Mouse (Mus musculus): Measurements from ENCODE around the gene Oard1. TPM values are rescaled to one million over a fixed set of nuclear protein-coding genes. Genes with fewer than 3 reads are reported as not detected.

The Oard1 gene
- polyA plus RNA-seq, 1 experiment from 2014 or later = 70.6 TPM

GRCm38 (mm10) chr17:48404706-48405105 lies 5.1 kb upstream of the Oard1 start:
- Histone ChIP-seq H3K4me3 (ENCODE audit: low read length) (no peak overlapping the region), H3K36me3 (ENCODE audit: control insufficient read depth, insufficient read depth, low read length) (no peaks in the 10 kb centered on the region; the same call in 1 of the 2 replicates), H3K4me1 (ENCODE audit: control insufficient read depth, insufficient read depth, low read length) (peaks cover 15% of the 10 kb centered on the region), H3K27me3 (replicated peaks; ENCODE audit: control insufficient read depth, insufficient read depth, low read length) (no peaks in the 10 kb centered on the region), H3K9me3 (ENCODE audit: control insufficient read depth, low read length) (no peaks in the 10 kb centered on the region), H3K27ac (ENCODE audit: low read length) (no peak overlapping the region), H3K4me2 (ENCODE audit: low read depth, low read length) (no peak overlapping the region), H3K9ac (ENCODE audit: low read depth, low read length) (no peak overlapping the region)
- WGBS = 81% methylated on average over 1 of the region's 1 CpGs
- no peak for ATAC-seq

GRCm38 (mm10) chr17:48407154-48407553 lies 2.7 kb upstream of the Oard1 start:
- no peak overlapping the region for H3K4me2 ChIP-seq (ENCODE audit: low read depth, low read length)
- ATAC-seq = no peak
- no peaks in the 10 kb centered on the region for H3K27me3 ChIP-seq (replicated peaks; ENCODE audit: control insufficient read depth, insufficient read depth, low read length)
- peaks cover 17% of the 10 kb centered on the region for H3K4me1 ChIP-seq (ENCODE audit: control insufficient read depth, insufficient read depth, low read length)
- no peaks in the 10 kb centered on the region for H3K9me3 ChIP-seq (ENCODE audit: control insufficient read depth, low read length)
- no peak overlapping the region for H3K9ac ChIP-seq (ENCODE audit: low read depth, low read length)
- no peaks in the 10 kb centered on the region for H3K36me3 ChIP-seq (ENCODE audit: control insufficient read depth, insufficient read depth, low read length)
- 74% methylated on average over 4 of the region's 4 CpGs for WGBS
- H3K27ac ChIP-seq (ENCODE audit: low read length) = no peak overlapping the region
- H3K4me3 ChIP-seq (ENCODE audit: low read length) = no peak overlapping the region

GRCm38 (mm10) chr17:48407910-48408525 lies 1.8 kb upstream of the Oard1 start:
- Histone ChIP-seq H3K9me3 (ENCODE audit: control insufficient read depth, low read length) (no peaks in the 10 kb centered on the region), H3K27ac (ENCODE audit: low read length) (peak overlapping the region; percentile 100), H3K4me2 (ENCODE audit: low read depth, low read length) (peak overlapping the region; percentile 71), H3K36me3 (ENCODE audit: control insufficient read depth, insufficient read depth, low read length) (no peaks in the 10 kb centered on the region), H3K4me1 (ENCODE audit: control insufficient read depth, insufficient read depth, low read length) (peaks cover 17% of the 10 kb centered on the region), H3K4me3 (ENCODE audit: low read length) (peak overlapping the region; percentile 89), H3K27me3 (replicated peaks; ENCODE audit: control insufficient read depth, insufficient read depth, low read length) (no peaks in the 10 kb centered on the region), H3K9ac (ENCODE audit: low read depth, low read length) (peak overlapping the region; percentile 99)
- no peak for ATAC-seq
- 4% methylated on average over 8 of the region's 8 CpGs for WGBS

- peak; percentile 44 for ATAC-seq
- WGBS = under 1% methylated on average over 47 of the region's 47 CpGs
Observed at GRCm38 (mm10) chr17:48408526-48409291, 1.1 kb upstream of the Oard1 start.

DNA sequence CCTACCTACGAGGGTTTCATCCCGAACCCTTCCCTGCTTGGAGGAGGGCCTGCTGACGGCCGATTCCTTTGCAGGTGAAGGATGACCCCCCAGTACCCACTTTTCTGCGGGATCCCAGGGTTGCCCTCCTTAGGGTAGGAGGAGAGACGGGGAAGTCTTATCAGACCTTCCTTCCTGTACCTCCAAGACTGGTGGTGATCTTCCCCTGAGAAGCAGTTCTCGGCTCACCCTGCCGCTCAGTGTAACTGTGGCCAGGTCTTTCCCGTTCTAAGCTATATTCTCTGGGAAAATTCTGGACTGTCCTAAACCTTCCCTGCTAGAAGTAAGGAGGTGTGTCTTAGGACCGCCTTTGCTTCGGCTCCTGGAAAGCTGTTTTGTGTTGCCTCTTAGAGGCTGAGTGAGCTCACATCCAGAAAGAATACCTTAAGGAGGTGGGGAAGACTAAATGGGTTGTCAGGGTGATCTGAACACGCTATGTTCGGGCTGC lies 528 bp downstream of the Oard1 start:
- WGBS = under 1% methylated on average over 13 of the region's 13 CpGs
- peaks cover 9% of the 10 kb centered on the region; the same call in 1 of the 2 replicates for H3K36me3 ChIP-seq (ENCODE audit: control insufficient read depth, insufficient read depth, low read length)
- H3K9me3 ChIP-seq (ENCODE audit: control insufficient read depth, low read length) = no peaks in the 10 kb centered on the region
- H3K27me3 ChIP-seq (replicated peaks; ENCODE audit: control insufficient read depth, insufficient read depth, low read length) = no peaks in the 10 kb centered on the region
- H3K27ac ChIP-seq (ENCODE audit: low read length) = peak overlapping the region; percentile 99
- H3K4me1 ChIP-seq (ENCODE audit: control insufficient read depth, insufficient read depth, low read length) = peaks cover 17% of the 10 kb centered on the region
- H3K4me3 ChIP-seq (ENCODE audit: low read length) = peak overlapping the region; percentile 73
- peak; percentile 37 for ATAC-seq
- H3K4me2 ChIP-seq (ENCODE audit: low read depth, low read length) = peak overlapping the region; percentile 56
- H3K9ac ChIP-seq (ENCODE audit: low read depth, low read length) = peak overlapping the region; percentile 89

More at GRCm38 (mm10) chr17:48408526-48409291, 1.1 kb upstream of the Oard1 start:
- Histone ChIP-seq H3K27me3 (replicated peaks; ENCODE audit: control insufficient read depth, insufficient read depth, low read length) (no peaks in the 10 kb centered on the region), H3K9me3 (ENCODE audit: control insufficient read depth, low read length) (no peaks in the 10 kb centered on the region), H3K4me2 (ENCODE audit: low read depth, low read length) (peak overlapping the region; percentile 71), H3K27ac (ENCODE audit: low read length) (peak overlapping the region; percentile 100), H3K9ac (ENCODE audit: low read depth, low read length) (peak overlapping the region; percentile 99), H3K36me3 (ENCODE audit: control insufficient read depth, insufficient read depth, low read length) (no peaks in the 10 kb centered on the region), H3K4me1 (ENCODE audit: control insufficient read depth, insufficient read depth, low read length) (peaks cover 17% of the 10 kb centered on the region), H3K4me3 (ENCODE audit: low read length) (peak overlapping the region; percentile 89)

DNA sequence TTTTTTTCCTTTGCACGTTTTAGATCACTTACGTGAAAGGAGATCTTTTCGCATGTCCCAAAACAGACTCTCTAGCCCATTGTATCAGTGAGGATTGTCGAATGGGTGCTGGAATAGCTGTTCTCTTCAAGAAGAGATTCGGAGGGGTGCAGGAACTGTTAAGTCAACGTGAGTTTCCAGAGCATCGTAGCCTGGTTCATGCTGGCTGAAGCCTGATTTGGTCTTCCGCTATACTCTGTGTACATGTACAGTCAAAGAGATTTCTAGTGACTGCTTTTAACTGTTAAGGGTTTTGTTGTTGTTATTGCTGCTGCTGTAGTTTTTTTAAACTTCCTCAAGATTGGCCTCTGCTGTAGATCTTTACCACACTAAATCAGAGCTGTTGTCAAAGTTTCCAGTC lies 1.4 kb downstream of the Oard1 start:
- peaks cover 17% of the 10 kb centered on the region for H3K4me1 ChIP-seq (ENCODE audit: control insufficient read depth, insufficient read depth, low read length)
- H3K27me3 ChIP-seq (replicated peaks; ENCODE audit: control insufficient read depth, insufficient read depth, low read length) = no peaks in the 10 kb centered on the region
- H3K9ac ChIP-seq (ENCODE audit: low read depth, low read length) = peak overlapping the region; percentile 89
- H3K9me3 ChIP-seq (ENCODE audit: control insufficient read depth, low read length) = no peaks in the 10 kb centered on the region
- H3K4me3 ChIP-seq (ENCODE audit: low read length) = peak overlapping the region; percentile 73
- peaks cover 13% of the 10 kb centered on the region for H3K36me3 ChIP-seq (ENCODE audit: control insufficient read depth, insufficient read depth, low read length)
- H3K27ac ChIP-seq (ENCODE audit: low read length) = peak overlapping the region; percentile 99
- 35% methylated on average over 8 of the region's 8 CpGs for WGBS
- peak overlapping the region; percentile 56 for H3K4me2 ChIP-seq (ENCODE audit: low read depth, low read length)
- ATAC-seq = no peak

- Histone ChIP-seq H3K4me1 (ENCODE audit: control insufficient read depth, insufficient read depth, low read length) (peaks cover 15% of the 10 kb centered on the region; the same call in 1 of the 2 replicates), H3K4me3 (ENCODE audit: low read length) (no peak overlapping the region), H3K9me3 (ENCODE audit: control insufficient read depth, low read length) (no peaks in the 10 kb centered on the region), H3K9ac (ENCODE audit: low read depth, low read length) (no peak overlapping the region), H3K27me3 (replicated peaks; ENCODE audit: control insufficient read depth, insufficient read depth, low read length) (no peaks in the 10 kb centered on the region), H3K4me2 (ENCODE audit: low read depth, low read length) (no peak overlapping the region), H3K27ac (ENCODE audit: low read length) (no peak overlapping the region), H3K36me3 (ENCODE audit: control insufficient read depth, insufficient read depth, low read length) (peaks cover 13% of the 10 kb centered on the region)
- WGBS = 76% methylated on average over 7 of the region's 7 CpGs
- ATAC-seq = no peak
Observed at GRCm38 (mm10) chr17:48416011-48416410, 6.2 kb downstream of the Oard1 start.

- Histone ChIP-seq H3K36me3 (ENCODE audit: control insufficient read depth, insufficient read depth, low read length) (peaks cover 13% of the 10 kb centered on the region), H3K9ac (ENCODE audit: low read depth, low read length) (no peak overlapping the region), H3K27me3 (replicated peaks; ENCODE audit: control insufficient read depth, insufficient read depth, low read length) (no peaks in the 10 kb centered on the region), H3K27ac (ENCODE audit: low read length) (no peak overlapping the region), H3K4me3 (ENCODE audit: low read length) (no peak overlapping the region), H3K4me2 (ENCODE audit: low read depth, low read length) (no peak overlapping the region), H3K4me1 (ENCODE audit: control insufficient read depth, insufficient read depth, low read length) (peaks cover 12% of the 10 kb centered on the region; the same call in 1 of the 2 replicates), H3K9me3 (ENCODE audit: control insufficient read depth, low read length) (no peaks in the 10 kb centered on the region)
- 80% methylated on average over 14 of the region's 14 CpGs for WGBS
- peak; percentile 52 for ATAC-seq
Observed at GRCm38 (mm10) chr17:48416425-48417195, 6.8 kb downstream of the Oard1 start.

GRCm38 (mm10) chr17:48417521-48417920 lies 7.7 kb downstream of the Oard1 start:
- Histone ChIP-seq H3K27ac (ENCODE audit: low read length) (peak overlapping the region; percentile 79), H3K4me1 (ENCODE audit: control insufficient read depth, insufficient read depth, low read length) (0 out of 2 replicates have a peak, but pooled peaks cover 12% of the 10 kb centered on the region), H3K9me3 (ENCODE audit: control insufficient read depth, low read length) (no peaks in the 10 kb centered on the region), H3K27me3 (replicated peaks; ENCODE audit: control insufficient read depth, insufficient read depth, low read length) (no peaks in the 10 kb centered on the region), H3K4me2 (ENCODE audit: low read depth, low read length) (peak overlapping the region; percentile 32), H3K4me3 (ENCODE audit: low read length) (no peak overlapping the region), H3K9ac (ENCODE audit: low read depth, low read length) (no peak overlapping the region), H3K36me3 (ENCODE audit: control insufficient read depth, insufficient read depth, low read length) (peaks cover 13% of the 10 kb centered on the region)
- ATAC-seq = no peak; the same call in none of the 2 replicates
- WGBS = 79% methylated on average over 6 of the region's 6 CpGs
